Mouse (Mus musculus) common myeloid progenitor, adult 5-6 weeks (primary cell): Measurements from ENCODE around the gene Nfasc. TPM values are rescaled to one million over a fixed set of nuclear protein-coding genes. Genes with fewer than 3 reads are reported as not detected.

ENCODE experiments used
- ATAC-seq: replicated peaks from 2 replicates; pipeline ENCODE4 v1.8.0; 2016; ENCODE audit warnings: low read depth, mild to moderate bottlenecking, moderate TSS enrichment, inconsistent platforms; ENCODE audit not compliant: poor library complexity, severe bottlenecking
- total RNA-seq: library from RNA; stranded (forward); fragments of 200-1000, 187-1606 nt; gene quantifications from 2 replicates; pipeline ENCODE4 v1.2.3, GENCODE M21; 2017

The Nfasc gene
- total RNA-seq, 1 experiment from 2014 or later: not detected

GRCm38 (mm10) chr1:132557901-132558631 is 183.5 kb downstream of the Nfasc start:
- ATAC-seq: no peak

DNA sequence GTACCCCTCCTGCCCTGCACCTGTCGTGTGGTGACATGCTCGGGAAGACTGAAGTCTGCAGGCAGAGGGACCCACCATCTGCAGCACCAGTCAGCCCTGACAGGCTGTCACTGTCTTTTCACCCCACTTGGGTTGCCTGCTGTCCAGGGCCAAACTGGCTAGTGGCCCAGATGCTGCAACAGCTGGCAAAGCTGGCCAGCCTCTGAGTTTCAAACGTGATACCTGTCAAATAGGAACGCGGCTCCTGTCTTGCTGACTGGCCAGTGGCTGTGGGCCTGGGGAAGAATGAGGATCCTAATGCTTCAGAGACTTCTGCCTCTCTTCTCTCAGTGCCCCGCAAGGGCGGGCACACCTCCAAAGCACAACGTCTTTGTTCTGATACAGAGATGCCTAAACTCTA is 197.8 kb downstream of the Nfasc start:
- no peak for ATAC-seq

- ATAC-seq: no peak
Measured at GRCm38 (mm10) chr1:132542762-132543306, 198.8 kb downstream of the Nfasc start, which contains the start of gene Cntn2. Gene Cntn2, minus strand, starts transcription at chr1:132543256.

DNA sequence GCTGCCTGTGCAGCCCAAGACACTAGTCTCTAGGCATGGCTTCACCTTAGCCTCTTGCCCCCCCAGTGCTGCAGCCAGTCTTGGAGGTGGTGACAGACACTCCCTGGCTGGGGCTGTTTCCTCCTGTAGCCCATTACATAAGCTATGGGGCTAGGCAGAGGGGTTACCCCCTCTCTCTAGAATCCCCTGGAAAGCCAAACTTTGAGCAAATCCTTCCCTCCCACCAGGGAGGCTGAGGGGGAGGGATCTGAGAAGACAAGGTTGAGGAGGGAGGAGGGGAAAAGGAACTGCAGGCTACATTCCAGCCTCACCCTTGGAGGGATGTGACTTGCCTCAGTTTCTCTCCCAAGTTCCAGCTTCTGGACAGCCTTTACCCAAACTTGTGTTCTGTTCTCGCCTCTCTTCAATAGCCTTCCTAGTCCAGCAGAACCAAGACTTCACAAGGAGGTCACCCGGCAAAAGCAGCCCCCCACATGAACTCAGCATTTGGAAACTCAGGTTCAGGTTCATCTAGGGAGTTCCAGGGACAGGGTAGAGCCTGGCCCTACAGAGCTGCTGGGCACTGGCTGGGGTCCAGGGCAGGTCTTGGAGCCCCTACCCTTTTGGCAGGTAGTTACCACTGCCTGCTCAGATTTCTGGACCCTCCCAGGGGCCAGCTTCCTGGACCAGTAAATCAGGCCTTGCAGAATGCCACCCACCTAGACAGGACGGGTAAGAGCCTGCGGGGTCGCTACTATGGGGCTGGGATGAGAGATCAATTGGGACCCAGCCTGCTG is 199.6 kb downstream of the Nfasc start:
- ATAC-seq: no peak

DNA sequence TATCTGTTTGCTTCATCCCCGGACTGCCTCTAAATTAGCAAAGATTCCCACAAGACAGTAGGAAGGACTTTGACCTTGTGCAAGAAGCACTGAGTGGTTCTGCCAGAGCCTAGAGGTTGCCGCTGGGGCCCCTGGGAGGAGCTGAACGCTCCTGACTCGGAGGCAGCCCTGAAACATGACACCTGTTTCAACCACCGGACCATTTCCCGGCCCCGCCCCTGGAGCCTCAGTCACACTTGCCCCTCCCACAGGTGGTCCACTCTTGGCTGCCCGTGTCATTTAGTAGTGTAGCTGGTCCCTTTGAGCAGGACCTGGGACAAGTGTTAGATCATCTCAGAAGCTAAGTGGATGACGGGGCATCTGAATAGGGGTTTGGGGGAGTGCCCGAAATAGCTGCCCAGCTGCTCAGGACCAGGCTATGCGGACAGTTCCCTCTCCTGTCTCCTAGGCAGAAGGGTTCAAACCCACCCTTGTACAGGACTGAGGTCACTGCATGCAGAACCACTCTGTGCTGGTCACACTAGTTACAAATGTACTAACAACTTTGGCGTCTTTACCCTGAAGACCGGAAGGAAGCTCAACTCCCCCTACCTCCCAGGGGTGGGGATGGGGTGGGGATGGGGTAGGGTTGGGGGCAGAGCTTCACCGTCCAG is 200.3 kb downstream of the Nfasc start:
- peak; percentile 52; the same call in 1 of the 2 replicates for ATAC-seq

GRCm38 (mm10) chr1:132540701-132541100 is 200.9 kb downstream of the Nfasc start:
- ATAC-seq: no peak

DNA sequence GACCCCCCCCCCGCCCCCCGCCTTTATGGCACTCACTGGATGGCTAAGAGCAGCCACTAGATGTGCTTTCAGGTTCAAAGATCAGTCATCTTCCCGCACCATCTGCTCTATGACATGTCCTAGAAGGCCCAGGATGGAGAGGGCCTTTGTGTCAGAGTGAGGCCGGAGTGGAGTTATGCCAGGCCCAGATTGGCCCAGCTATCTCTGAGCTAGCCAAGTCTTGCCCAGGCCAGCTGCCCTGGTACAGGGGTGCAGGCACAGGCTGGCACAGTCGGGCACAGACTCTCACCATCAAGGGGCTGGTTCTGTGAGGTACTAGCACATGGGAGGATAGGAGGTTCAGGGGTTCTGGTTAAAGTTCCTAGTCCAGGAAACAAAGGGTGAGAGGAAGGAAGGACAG is 203.9 kb downstream of the Nfasc start:
- no peak for ATAC-seq

GRCm38 (mm10) chr1:132536416-132536815 is 205.2 kb downstream of the Nfasc start:
- ATAC-seq: no peak

DNA sequence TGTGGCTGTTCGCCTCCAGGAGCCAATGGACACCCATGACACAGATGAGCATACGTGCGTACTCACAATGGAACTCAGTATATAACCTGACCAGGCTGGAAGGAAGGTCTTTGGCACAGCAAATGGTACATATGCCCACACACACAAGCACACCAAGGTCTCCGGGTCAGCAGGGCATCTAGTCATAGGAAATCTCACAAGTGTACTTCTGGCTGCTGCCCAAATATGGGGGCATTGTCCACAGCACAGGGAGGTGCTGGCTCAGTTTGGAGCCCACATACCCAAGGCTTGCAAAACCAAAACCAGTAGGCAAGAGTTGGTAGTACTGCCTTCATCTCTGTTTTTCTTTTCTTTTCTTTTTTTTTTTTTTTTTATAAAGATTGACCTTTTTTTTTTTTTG is 206.1 kb downstream of the Nfasc start:
- ATAC-seq: no peak

GRCm38 (mm10) chr1:132533840-132534239 is 207.8 kb downstream of the Nfasc start:
- ATAC-seq: no peak

GRCm38 (mm10) chr1:132532521-132532920 is 209.1 kb downstream of the Nfasc start:
- no peak for ATAC-seq

GRCm38 (mm10) chr1:132530631-132531191 is 210.9 kb downstream of the Nfasc start:
- no peak for ATAC-seq

- no peak for ATAC-seq
Measured at GRCm38 (mm10) chr1:132528647-132529334, 212.8 kb downstream of the Nfasc start.

GRCm38 (mm10) chr1:132528071-132528470 is 213.5 kb downstream of the Nfasc start:
- ATAC-seq: no peak

DNA sequence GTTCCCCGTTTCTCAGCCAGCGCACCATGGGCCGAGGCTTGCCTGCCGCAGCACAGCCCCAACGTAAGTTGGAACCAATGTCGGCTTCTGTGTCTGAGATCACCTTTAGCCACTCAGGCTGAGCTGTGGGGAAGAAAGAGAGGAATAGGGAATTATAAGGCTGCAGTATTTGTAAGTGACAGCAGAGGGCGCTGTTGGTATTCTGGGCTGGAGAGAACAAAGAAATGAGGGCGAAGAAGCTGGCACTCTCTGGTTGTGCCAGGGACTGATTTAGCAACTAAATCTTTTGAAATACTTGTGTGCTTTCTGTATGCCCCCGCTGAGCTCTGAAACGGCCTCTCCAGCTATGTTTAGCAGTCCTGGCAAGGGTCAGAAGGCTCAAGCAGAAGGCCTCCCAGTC is 215.8 kb downstream of the Nfasc start:
- peak; percentile 65 for ATAC-seq

DNA sequence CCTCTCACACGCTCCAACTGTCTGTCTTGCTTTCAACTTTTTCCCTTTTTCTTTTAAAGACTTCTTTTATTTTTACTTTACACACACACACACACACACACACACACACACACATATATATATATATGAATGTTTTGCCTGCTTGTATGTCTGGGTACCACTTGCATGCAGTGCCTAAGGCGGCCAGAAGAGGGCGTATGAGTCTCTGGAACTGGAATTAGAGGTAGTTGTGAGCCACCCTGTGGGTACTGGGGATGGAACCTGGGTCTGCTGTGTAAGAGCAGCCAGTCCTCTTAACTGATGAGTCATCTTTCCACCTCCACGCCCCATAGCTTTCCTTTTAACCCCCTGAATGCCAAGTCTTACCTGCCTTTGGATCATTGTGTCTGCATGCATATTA is 217.7 kb downstream of the Nfasc start:
- no peak; the same call in 1 of the 2 replicates for ATAC-seq

- ATAC-seq: no peak
Measured at GRCm38 (mm10) chr1:132523048-132523447, 218.5 kb downstream of the Nfasc start.

DNA sequence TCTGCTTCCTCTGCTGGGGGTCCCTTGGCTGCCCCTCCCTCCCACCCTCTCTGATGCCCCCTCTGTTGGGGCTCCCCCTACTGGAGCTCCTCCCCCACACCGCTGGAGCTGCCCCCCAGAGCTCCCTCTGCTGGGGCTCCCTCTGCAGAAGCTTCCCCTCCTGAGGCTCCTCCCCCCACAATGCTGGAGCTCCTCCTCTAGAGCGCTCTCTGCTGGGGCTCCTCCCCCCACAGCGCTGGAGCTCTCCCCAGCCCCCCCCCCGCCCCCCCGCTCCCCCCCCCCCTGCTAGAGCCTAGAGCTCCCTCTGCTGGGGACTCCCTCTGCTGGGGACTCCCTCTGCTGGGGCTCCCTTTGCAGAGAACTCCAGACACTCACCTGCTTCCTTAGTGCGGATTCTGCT is 220.8 kb downstream of the Nfasc start:
- peak; percentile 91 for ATAC-seq

DNA sequence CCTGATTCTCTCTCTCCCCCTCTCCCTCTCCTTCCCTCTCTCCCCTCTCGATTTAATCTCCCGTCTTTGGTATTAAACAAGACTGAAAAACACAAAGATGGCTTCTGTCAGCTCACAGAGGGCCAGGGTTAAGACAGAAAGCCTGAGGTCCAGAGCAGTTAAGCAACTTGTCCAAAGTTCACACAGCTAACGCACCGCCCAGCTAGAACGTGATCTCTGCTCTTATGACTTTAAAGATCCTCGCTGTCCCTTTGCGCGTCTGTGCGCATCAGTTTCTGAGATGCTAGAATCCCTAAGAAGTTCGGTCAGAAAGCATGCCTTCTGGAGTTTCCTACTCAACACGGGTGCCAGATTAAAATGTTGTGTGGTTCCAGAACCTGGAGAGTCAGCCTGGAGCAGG is 221.9 kb downstream of the Nfasc start:
- no peak for ATAC-seq

- no peak for ATAC-seq
Measured at GRCm38 (mm10) chr1:132518621-132519020, 223.0 kb downstream of the Nfasc start.
